Mouse (Mus musculus) heart, embryonic 14.5 days (tissue): ENCODE results near the gene Per1. TPM values are rescaled to one million over a fixed set of nuclear protein-coding genes. Genes with fewer than 3 reads are reported as not detected.

Source experiments
- ATAC-seq: fragments of 200-750 bp; cut with Nextera tagmentation; 2 replicates; pipeline ENCODE4 v1.8.0; 2017; ENCODE audit warnings: low read depth, moderate TSS enrichment; ENCODE audit not compliant: insufficient number of reproducible peaks, insufficient read depth, low FRiP score
- H3K27ac ChIP-seq, 2 experiments: fragments of 200-500 bp in 1 of 2; fragments of 300-500 bp in 1 of 2; sonication (generic) in 1 of 2; replicated peaks in 1 of 2; 2 replicates each; pipeline ENCODE4 v1.5.1; 2012 to 2014; ENCODE audit warnings: low read depth in 2 of 2, low read length in 2 of 2, control low read depth in 1 of 2, mild to moderate bottlenecking in 1 of 2, mixed read lengths in 1 of 2; ENCODE audit not compliant: control insufficient read depth in 1 of 2, insufficient read depth in 1 of 2
- H3K27me3 ChIP-seq: fragments of 300-500 bp; sonication (generic); 2 replicates; pipeline ENCODE4 v1.6.1; 2014; ENCODE audit warnings: mild to moderate bottlenecking, low read length, control low read depth; ENCODE audit not compliant: control insufficient read depth, insufficient read depth
- H3K36me3 ChIP-seq: fragments of 300-500 bp; sonication (generic); 2 replicates; pipeline ENCODE4 v1.6.1; 2014; ENCODE audit warnings: mild to moderate bottlenecking, control low read depth, low read length, mixed read lengths; ENCODE audit not compliant: control insufficient read depth, insufficient read depth
- H3K4me1 ChIP-seq, 2 experiments: fragments of 200-500 bp in 1 of 2; fragments of 300-500 bp in 1 of 2; sonication (generic) in 1 of 2; 2 replicates each; pipeline ENCODE4 v1.6.1; 2012 to 2014; ENCODE audit warnings: low read length in 2 of 2, control low read depth in 1 of 2, mixed read lengths in 1 of 2; ENCODE audit not compliant: control insufficient read depth in 2 of 2, insufficient read depth in 2 of 2
- H3K4me2 ChIP-seq: fragments of 300-500 bp; sonication (generic); 2 replicates; pipeline ENCODE4 v1.6.1; 2014; ENCODE audit warnings: mild to moderate bottlenecking, low read length
- H3K4me3 ChIP-seq, 2 experiments: fragments of 200-500 bp in 1 of 2; fragments of 300-500 bp in 1 of 2; sonication (generic) in 1 of 2; 2 replicates each; pipeline ENCODE4 v1.5.1; 2012 to 2014; ENCODE audit warnings: low read length in 2 of 2, mild to moderate bottlenecking in 2 of 2, control low read depth in 1 of 2, low read depth in 1 of 2, moderate library complexity in 1 of 2; ENCODE audit not compliant: control insufficient read depth in 1 of 2, insufficient read depth in 1 of 2
- H3K9ac ChIP-seq: fragments of 300-500 bp; sonication (generic); 2 replicates; pipeline ENCODE4 v1.6.1; 2014; ENCODE audit warnings: mild to moderate bottlenecking, low read length
- H3K9me3 ChIP-seq: fragments of 300-500 bp; sonication (generic); 2 replicates; pipeline ENCODE4 v1.6.1; 2016; ENCODE audit warnings: low read length, control low read depth; ENCODE audit not compliant: control insufficient read depth
- WGBS: fragments of 180-500 bp; shearing (Covaris S2); extraction: QIAGEN DNeasy Blood & Tissue Kit; methylation state at CpG from one replicate; pipeline ENCODE4 v1.1.7; 2014; 5-methylcytosine and 5-hydroxymethylcytosine counted together
- polyA plus RNA-seq: library from polyadenylated mRNA; unstranded; fragments of >200 nt; fragmentation: Nextera tagmentation; extraction: Ambion mirVana; gene quantifications from 2 replicates; pipeline ENCODE4 v1.2.1, GENCODE M21; 2014

Per1 gene
- polyA plus RNA-seq, 1 experiment from 2014 or later, result 16.0 TPM

DNA sequence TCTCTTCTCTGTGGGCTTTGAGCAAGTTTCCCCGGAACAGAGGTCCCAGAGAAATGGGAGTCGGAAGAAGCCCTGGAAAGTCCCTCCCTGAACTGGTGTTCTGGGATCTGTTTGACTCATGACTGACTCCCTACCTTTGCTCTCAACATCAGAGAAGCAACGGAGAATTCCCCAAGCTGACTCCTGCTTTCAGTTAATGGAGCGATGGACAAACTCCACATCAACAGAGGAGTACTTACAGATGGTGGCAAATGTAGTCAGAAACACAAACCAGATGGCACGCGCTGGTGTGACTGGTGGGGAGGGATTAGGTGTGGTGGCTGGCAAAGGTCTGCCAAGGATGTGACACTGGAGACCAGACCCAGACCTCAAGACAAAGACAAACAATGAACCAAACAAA is 56.0 kb downstream of the Per1 start:
- peak overlapping the region; percentile 40 for H3K4me2 ChIP-seq
- H3K27me3 ChIP-seq, result peaks cover 31% of the 10 kb centered on the region; the same call in 1 of the 2 replicates
- H3K4me1 ChIP-seq, result peaks cover 5 to 6% of the 10 kb centered on the region in 2 experiments; a peak in 3 of 4 replicates
- peak overlapping the region; percentile 8 to 17; a peak in 2 of 4 replicates for H3K4me3 ChIP-seq
- WGBS, result 50% methylated on average over 6 of the region's 6 CpGs
- ATAC-seq, result no peak
- no peaks in the 10 kb centered on the region for H3K36me3 ChIP-seq
- no peak overlapping the region for H3K27ac ChIP-seq
- no peaks in the 10 kb centered on the region for H3K9me3 ChIP-seq
- peak overlapping the region; percentile 4; the same call in 1 of the 2 replicates for H3K9ac ChIP-seq

DNA sequence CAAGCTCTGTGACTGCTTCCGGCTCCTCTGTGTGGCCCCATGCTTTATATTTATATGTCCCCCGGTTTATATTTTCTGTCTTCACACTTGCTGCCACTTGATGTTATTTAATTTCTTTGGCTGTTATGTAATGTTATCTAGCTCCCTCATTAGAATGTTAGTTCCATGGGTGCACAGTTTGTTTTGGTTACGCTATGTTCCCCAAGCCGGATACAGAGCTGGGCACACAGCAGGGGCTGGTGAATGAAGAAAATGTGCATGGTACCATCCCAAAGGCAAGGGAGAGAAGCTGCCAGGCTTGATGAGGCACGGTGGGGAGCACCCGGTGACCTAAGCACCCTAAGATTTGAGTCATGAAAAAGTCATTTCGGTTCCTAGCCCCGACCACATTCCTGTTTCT is 58.8 kb downstream of the Per1 start:
- peaks cover 59% of the 10 kb centered on the region for H3K27me3 ChIP-seq
- no peak overlapping the region for H3K4me3 ChIP-seq
- ATAC-seq, result no peak
- H3K4me2 ChIP-seq, result no peak overlapping the region
- H3K9ac ChIP-seq, result no peak overlapping the region
- peaks cover 6 to 7% of the 10 kb centered on the region in 2 experiments; a peak in 3 of 4 replicates for H3K4me1 ChIP-seq
- H3K27ac ChIP-seq, result no peak overlapping the region
- no peaks in the 10 kb centered on the region for H3K36me3 ChIP-seq
- H3K9me3 ChIP-seq, result no peaks in the 10 kb centered on the region
- 75% methylated on average over 8 of the region's 8 CpGs for WGBS

DNA sequence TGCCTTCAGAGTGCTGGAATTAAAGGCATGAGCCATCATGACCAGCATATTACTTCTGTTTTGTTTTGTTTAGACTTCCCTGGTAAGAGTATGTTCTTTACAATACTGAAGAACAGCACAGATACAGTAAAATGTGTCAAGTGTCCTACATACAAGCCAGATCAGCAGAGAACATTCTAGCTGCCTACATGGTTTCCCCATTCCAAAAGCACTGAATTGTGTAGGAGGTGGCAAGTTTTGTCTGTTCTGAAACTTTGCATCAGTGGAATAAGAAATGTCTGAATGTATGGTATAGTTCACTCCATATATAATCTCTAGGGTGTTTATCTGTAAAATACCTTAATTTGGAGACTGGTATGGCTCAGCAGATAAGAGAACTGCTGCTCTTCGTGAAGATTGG is 60.3 kb downstream of the Per1 start:
- no peak for ATAC-seq
- no peak overlapping the region for H3K4me3 ChIP-seq
- 20% methylated on average over 1 of the region's 1 CpGs for WGBS
- H3K27me3 ChIP-seq, result peaks cover 65% of the 10 kb centered on the region
- peaks cover 0 to 5% of the 10 kb centered on the region in 2 experiments; a peak in 1 of 4 replicates for H3K4me1 ChIP-seq
- H3K27ac ChIP-seq, result no peak overlapping the region
- no peak overlapping the region for H3K4me2 ChIP-seq
- no peak overlapping the region for H3K9ac ChIP-seq
- H3K36me3 ChIP-seq, result no peaks in the 10 kb centered on the region
- no peaks in the 10 kb centered on the region for H3K9me3 ChIP-seq

GRCm38 (mm10) chr11:69156800-69157199 is 61.8 kb downstream of the Per1 start, which contains the start of gene Alox12b:
Alox12b (plus strand) TSS chr11:69156989.
- ATAC-seq, result no peak
- WGBS, result 3% methylated on average over 18 of the region's 18 CpGs
- Histone ChIP-seq H3K9ac (no peak within 1 kb of the TSS), H3K4me3 (no peak within 1 kb of the TSS), H3K4me2 (peak within 1 kb of the TSS; percentile 22), H3K4me1 (peaks cover 0 to 2% of the 10 kb centered on the region in 2 experiments; a peak in 1 of 4 replicates), H3K36me3 (no peaks in the 10 kb centered on the region), H3K27me3 (peaks cover 61% of the 10 kb centered on the region), H3K27ac (no peak within 1 kb of the TSS), H3K9me3 (no peaks in the 10 kb centered on the region)

Other genes starting within 250 kb of the Per1 start
- 61.8 and 63.2 TPM in 2 replicates for gene Ndel1, start 223.4 kb upstream of the Per1 start, polyA plus RNA-seq
- gene Rnf222, start 206.7 kb upstream of the Per1 start, polyA plus RNA-seq, result 0.05 TPM in 1 of 2 replicates, not detected in the other
- 669 and 732 TPM in 2 replicates for gene Rpl26, start 193.6 kb upstream of the Per1 start, polyA plus RNA-seq
- not detected in 2 replicates for gene Odf4, start 168.1 kb upstream of the Per1 start, polyA plus RNA-seq
- gene Arhgef15, start 137.7 kb upstream of the Per1 start, polyA plus RNA-seq, result 10.7 and 10.8 TPM in 2 replicates
- gene Slc25a35, start 127.1 kb upstream of the Per1 start, polyA plus RNA-seq, result 1.1 and 1.2 TPM in 2 replicates
- gene Rangrf, start 120.0 kb upstream of the Per1 start, polyA plus RNA-seq, result 68.8 and 71.8 TPM in 2 replicates
- gene Pfas, start 86.8 kb upstream of the Per1 start, polyA plus RNA-seq, result 14.3 and 16.5 TPM in 2 replicates
- 38.8 and 43.8 TPM in 2 replicates for gene Ctc1, start 79.3 kb upstream of the Per1 start, polyA plus RNA-seq
- gene Aurkb, start 49.6 kb upstream of the Per1 start, polyA plus RNA-seq, result 61.7 and 64.8 TPM in 2 replicates
- gene Borcs6, start 35.5 kb upstream of the Per1 start, polyA plus RNA-seq, result 13.0 and 14.1 TPM in 2 replicates
- 33.5 and 34.4 TPM in 2 replicates for gene Tmem107, start 24.4 kb upstream of the Per1 start, polyA plus RNA-seq
- gene Vamp2, start 6.7 kb upstream of the Per1 start, polyA plus RNA-seq, result 81.5 and 93.9 TPM in 2 replicates
- gene Hes7, start 25.2 kb downstream of the Per1 start, polyA plus RNA-seq, result 0.43 and 0.47 TPM in 2 replicates
- 0.28 and 1.2 TPM in 2 replicates for gene 9130213A22Rik, start 27.4 kb downstream of the Per1 start, polyA plus RNA-seq
- 0.09 and 0.15 TPM in 2 replicates for gene Aloxe3, start 30.7 kb downstream of the Per1 start, polyA plus RNA-seq
- not detected in 2 replicates for gene Alox12b, start 61.8 kb downstream of the Per1 start, polyA plus RNA-seq
- 1.3 and 2.7 TPM in 2 replicates for gene Alox8, start 102.6 kb downstream of the Per1 start, polyA plus RNA-seq
- gene Gucy2e, start 141.8 kb downstream of the Per1 start, polyA plus RNA-seq, result 0.08 and 0.12 TPM in 2 replicates
- gene Cntrob, start 228.6 kb downstream of the Per1 start, polyA plus RNA-seq, result 8.6 and 8.9 TPM in 2 replicates
- gene Trappc1, start 228.8 kb downstream of the Per1 start, polyA plus RNA-seq, result 181 and 195 TPM in 2 replicates
- 0.62 and 0.84 TPM in 2 replicates for gene Kcnab3, start 231.0 kb downstream of the Per1 start, polyA plus RNA-seq
- 6.6 and 7.3 TPM in 2 replicates for gene Rnf227, start 245.2 kb downstream of the Per1 start, polyA plus RNA-seq